Mouse (Mus musculus): ENCODE measurements at regions not wholly inside any gene's neighbourhood (a gene's known extent, or its start where the extent isn't known, plus 50 kb on each side); places are given as distances from the start of the nearest gene placed in this dataset.
"Not testable (repeated sequence)": the region's sequence is repeated elsewhere in the genome, so short reads cannot be mapped to it uniquely, and the experiment has no call there.

DNA sequence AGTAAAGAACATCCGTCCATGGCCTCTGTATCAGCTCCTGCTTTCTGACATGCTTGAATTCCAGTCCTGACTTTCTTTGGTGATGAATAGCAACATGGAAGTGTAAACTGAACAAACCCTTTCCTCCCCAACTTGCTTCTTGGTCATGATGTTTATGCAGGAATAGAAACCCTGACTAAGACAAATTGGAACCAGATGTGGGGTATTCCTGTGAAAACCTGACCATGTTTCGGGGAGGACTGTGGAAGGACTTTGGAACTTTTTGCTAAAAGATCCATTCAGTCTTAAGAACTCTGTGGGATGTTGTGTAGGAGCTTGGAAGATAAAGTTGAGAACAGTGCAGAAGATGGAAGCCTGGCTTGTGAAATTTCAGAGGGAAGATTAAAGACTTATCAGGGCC is 410.0 kb downstream of the Kif2b start:
- not testable (repeated sequence) for DNase-seq

DNA sequence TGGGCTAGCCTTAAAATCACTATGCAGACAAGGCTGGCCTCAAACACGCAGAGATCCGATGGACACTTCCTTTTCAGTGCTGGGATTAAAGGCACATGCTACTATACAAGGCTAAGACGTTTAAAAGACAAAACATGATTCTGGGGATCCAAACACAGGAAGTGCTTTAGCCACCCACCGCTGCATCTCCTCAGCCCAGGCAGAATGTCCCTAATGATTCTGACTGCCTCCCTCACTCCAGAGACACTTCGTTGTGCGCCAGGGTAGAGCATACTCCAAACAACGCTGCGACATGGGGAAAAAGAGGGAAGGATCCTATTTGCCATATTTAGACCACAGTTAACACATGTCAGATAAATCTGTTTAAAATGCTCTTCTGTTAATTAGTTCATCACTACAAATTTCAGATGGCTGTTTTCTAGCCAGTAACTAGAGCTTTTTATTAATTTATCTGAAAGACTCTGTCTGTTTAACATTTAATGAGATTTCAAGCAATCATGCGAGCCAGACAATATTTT is 443.5 kb downstream of the Kif2b start:
- DNase-seq: no peak

DNA sequence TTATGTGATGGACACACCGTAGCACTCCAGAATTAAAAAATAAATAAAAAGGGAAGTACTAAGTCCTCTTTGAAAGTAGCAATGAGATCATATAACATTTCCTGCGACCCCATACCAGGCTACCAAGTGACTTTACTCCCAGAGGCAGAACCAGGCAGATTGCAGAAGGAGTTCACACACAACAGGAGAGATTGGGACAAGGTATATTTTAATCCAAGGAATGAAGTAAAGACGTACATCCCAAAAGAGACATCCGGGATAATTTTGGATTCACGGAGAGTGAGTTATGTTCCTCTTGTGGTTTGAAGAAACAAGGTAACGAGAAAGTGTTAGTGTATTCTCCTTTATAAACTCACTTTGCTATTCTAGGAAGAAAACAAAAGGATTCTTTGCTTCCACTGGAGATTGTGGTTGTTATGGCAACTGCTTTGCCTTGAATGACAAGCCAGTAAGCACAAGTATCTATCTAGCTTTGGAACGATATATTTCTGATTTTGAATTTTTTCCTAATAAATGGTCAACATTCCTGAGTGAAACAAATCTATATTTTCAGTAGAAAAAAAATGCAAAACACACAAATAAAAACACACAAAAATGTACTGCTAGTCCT is 444.5 kb downstream of the Kif2b start:
- DNase-seq: no peak

DNA sequence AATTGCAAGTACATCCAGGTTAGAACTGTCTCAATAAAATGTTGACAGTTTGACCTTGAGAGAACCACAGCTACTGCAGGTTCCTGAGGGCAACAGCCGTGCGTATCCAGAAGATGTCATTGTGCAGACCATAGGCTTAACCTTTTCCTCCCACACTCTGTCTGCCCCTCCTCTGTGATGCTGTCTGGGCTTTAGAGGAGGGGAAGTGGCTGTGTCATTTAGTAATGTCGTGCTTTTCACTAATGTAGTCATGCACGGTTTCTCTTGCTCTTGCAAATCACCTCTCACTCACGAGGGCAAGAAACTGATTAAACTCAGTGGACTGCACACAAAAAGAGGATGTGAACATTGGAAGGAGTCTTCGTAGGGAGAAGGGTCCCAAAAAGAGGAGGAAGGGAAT is 443.8 kb upstream of the Tom1l1 start:
- no peak for DNase-seq

DNA sequence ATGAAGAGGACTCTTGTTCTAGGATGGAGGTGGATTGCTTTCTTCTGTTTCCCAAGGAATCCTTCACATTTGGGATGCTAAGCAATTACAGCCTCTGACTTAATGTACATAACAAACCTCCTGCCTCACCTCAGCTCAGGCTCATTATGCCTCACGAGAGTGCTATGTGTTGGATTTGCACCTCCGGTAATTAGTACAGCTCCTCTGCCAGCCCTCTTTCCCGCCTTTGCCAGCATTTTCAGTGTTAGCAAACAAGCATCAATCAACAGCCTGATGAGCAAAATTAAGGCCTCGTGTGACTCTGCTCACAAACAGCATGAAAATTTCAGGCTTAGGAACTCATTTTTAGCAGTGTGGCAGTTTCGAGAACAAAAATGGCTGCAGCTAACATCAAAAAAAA is 410.0 kb upstream of the Tom1l1 start:
- DNase-seq: no peak

DNA sequence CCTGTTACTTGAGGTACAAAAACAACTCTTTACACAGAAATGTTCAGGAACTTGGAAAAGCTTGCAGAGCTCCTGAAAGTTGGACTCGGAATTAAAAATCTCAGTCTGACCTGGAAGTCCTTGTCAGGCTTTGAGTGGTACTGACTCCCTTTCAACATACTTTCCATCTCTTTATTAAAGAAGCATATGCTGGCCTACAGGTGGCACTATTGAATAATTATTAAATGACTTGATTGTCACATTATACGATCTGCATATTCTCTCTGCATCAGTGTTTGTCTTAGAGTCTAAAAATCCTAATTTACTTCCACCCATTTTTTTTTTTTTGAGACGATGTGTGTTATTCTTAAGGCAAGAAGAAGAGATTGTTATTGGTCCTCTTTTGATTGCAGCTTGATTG is 409.4 kb upstream of the Tom1l1 start:
- no peak for DNase-seq

DNA sequence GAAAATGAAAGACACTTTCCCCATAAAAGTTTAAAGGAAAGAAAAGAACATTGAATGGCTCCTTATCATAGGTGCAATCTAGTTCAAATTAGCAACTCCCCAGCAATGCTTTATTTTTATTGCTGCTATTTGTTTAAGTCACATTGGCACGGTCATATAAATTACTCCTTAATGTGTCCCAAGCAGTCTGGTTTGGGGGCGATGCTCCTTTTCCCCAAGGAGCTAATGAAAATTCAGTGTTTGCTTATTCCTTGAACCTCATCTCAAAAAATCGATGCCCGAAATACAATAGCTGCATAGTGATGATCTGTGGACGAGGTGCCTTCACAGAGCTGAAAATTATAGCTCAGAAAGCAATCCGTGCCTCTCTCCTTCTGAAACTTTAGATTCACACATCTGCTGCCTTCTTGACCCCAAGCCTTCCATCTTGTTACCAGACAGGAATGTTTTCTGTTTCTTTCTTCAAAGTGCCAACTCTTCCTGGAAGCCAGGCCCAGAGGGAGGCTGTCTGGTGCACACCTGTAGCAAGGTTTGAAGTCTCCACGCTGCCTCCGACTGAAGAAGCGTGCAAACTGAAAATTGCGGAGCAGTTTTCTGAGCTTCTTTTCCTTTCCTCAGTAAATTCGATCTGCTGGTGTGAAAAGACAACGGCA is 408.0 kb upstream of the Tom1l1 start:
- DNase-seq: no peak

DNA sequence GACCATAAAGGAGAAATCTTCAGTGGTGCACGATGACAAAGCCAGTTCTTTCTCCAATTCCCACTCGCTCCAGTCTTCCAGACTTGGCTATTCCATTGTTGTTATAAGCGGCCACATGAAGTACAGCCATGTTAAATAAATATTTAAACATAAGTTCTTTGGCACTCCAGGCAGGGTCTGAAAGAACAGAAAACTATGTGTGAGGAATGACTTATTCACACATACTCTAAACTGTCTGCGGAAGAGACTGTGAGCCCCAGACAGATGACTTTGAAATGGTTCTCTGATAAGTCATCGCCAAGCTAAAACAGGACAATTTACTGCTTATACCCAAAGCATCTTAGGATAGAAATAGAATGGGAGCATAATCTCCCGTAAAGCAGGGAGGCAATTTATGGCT is 377.2 kb upstream of the Tom1l1 start:
- DNase-seq: no peak

DNA sequence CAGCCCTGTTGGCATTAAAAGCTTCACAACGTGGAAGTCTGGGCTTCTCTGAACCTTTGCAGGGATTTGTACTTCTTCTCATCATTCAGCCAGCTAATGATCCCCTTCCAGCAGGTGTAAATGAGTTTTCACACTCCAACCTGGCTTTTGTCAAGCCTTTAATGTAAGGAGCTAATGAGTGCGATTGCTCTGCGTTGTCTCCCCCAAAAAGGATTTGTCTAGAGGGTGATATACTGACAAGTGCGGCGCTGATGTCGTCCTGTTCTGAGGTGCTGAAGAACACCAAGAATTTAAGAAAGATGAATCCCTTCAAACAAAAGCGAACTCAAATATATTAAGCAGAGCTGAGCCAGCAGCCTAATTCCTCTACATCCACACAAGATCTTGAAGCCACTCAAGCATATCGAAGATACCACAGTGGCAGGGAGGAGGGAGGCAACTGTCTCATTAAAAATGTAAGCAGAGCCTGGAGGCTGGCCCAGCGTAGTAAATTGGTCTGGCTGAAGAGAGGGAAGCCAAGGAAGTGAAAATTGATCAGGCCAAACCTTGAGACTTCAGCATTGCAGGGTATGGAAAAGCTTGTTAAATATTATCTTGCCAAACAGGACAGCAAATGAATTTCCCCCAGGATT is 368.9 kb upstream of the Tom1l1 start:
- DNase-seq: no peak

DNA sequence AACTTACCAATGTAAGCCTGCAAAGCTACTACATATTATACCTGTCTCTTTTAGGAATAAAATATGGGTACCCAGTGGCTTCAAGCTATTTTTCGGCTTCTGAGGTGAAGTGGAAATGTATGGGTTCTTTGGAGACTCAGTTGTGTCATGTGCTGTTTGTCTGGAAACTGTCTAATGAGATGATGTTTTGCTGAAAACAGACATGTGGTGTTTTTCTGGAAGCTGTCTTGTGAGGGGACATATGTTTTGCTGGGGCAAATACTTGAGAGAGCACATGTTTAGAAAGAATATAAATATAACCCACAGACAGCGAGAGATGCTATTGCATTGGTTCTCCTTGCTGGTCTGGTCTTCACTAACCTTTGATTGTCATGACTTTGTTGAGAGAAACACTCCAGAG is 365.2 kb upstream of the Tom1l1 start:
- no peak for DNase-seq

DNA sequence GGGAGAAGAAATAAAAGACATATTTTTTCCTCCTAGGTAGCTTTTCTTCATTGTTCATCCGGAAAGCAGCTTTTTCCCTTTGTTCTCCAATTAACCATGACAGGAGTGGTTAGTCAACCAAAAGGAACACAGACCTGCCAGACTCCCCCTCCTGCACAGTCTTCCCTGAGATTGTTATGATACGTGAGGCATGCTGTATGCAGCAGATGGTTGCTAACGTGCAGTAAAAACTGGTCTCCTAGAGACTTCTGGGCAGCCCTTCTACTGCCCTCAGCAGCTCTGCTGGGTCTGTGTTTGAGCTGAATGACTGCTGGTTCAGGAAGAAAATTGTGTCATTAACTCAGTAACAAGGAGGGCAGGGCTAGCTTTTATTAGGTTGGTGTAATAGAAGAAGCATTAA is 363.5 kb upstream of the Tom1l1 start:
- DNase-seq: no peak

DNA sequence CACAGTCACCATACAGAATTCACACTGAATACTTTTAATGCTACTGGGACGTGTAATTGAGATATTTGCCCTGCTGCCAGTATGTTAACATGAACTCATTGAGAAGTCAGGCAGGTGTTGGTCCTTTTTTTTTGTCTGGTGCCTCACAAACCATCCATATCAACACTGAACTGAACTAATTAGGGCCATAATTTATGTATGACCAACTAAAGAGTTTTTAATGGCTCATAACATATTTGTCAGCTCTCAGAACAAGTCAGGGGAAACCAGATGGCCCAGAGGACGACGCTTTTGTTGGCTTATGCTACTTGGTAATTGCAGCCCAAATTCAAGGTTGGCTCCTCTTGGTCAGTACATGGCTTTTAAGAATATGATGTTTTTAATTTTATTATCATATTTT is 353.3 kb upstream of the Tom1l1 start:
- DNase-seq: no peak
